Mouse (Mus musculus) hindbrain, embryonic 14.5 days (tissue): Measurements from ENCODE around the gene Tmem129. TPM values are rescaled to one million over a fixed set of nuclear protein-coding genes. Genes with fewer than 3 reads are reported as not detected.
A peak's percentile ranks its signal among the peaks of the same experiment; 100 is the strongest.

Experiments
- ATAC-seq: fragments of 200-750 bp; cut with Nextera tagmentation; 2 replicates; pipeline ENCODE4 v1.8.0; 2017; ENCODE audit warnings: moderate number of reproducible peaks, mild to moderate bottlenecking, moderate TSS enrichment, moderate library complexity; ENCODE audit not compliant: low FRiP score
- DNase-seq: peaks from one replicate; pipeline ENCODE4 v3.0.0-alpha.2; 2015; ENCODE audit warnings: low spot score
- H3K27ac ChIP-seq: fragments of 300-500 bp; sonication (generic); 2 replicates; pipeline ENCODE4 v1.5.1; 2014; ENCODE audit warnings: mild to moderate bottlenecking, moderate library complexity
- H3K27me3 ChIP-seq: fragments of 300-500 bp; sonication (generic); 2 replicates; pipeline ENCODE4 v1.6.1; 2014; ENCODE audit warnings: mild to moderate bottlenecking, low read length, mixed read lengths; ENCODE audit not compliant: control insufficient read depth, insufficient read depth
- H3K36me3 ChIP-seq: fragments of 300-500 bp; sonication (generic); replicated peaks from 2 replicates; pipeline ENCODE4 v1.6.1; 2014; ENCODE audit not compliant: control insufficient read depth, insufficient read depth
- H3K4me1 ChIP-seq: fragments of 300-500 bp; sonication (generic); replicated peaks from 2 replicates; pipeline ENCODE4 v1.6.1; 2014; ENCODE audit warnings: antibody characterized with exemption, low read length, mixed read lengths; ENCODE audit not compliant: control insufficient read depth, insufficient read depth
- H3K4me2 ChIP-seq: fragments of 300-500 bp; sonication (generic); replicated peaks from 2 replicates; pipeline ENCODE4 v1.6.1; 2014; ENCODE audit warnings: mild to moderate bottlenecking, moderate library complexity
- H3K4me3 ChIP-seq: fragments of 300-500 bp; sonication (generic); replicated peaks from 2 replicates; pipeline ENCODE4 v1.5.1; 2014; ENCODE audit warnings: mild to moderate bottlenecking, low read length
- H3K9ac ChIP-seq: fragments of 300-500 bp; sonication (generic); 2 replicates; pipeline ENCODE4 v1.6.1; 2014
- H3K9me3 ChIP-seq: fragments of 300-500 bp; sonication (generic); 2 replicates; pipeline ENCODE4 v1.6.1; 2016; ENCODE audit warnings: low read length; ENCODE audit not compliant: control insufficient read depth
- WGBS: fragments of 180-500 bp; shearing (Covaris S2); extraction: QIAGEN DNeasy Blood & Tissue Kit; methylation state at CpG from one replicate; pipeline ENCODE4 v1.1.7; 2014; 5-methylcytosine and 5-hydroxymethylcytosine counted together
- polyA plus RNA-seq: library from polyadenylated mRNA; unstranded; fragments of >200 nt; fragmentation: Nextera tagmentation; extraction: Ambion mirVana; gene quantifications from 2 replicates; pipeline ENCODE4 v1.2.1, GENCODE M21; 2014

Gene Tmem129
- polyA plus RNA-seq, 1 experiment from 2014 or later: 27.5 TPM

DNA sequence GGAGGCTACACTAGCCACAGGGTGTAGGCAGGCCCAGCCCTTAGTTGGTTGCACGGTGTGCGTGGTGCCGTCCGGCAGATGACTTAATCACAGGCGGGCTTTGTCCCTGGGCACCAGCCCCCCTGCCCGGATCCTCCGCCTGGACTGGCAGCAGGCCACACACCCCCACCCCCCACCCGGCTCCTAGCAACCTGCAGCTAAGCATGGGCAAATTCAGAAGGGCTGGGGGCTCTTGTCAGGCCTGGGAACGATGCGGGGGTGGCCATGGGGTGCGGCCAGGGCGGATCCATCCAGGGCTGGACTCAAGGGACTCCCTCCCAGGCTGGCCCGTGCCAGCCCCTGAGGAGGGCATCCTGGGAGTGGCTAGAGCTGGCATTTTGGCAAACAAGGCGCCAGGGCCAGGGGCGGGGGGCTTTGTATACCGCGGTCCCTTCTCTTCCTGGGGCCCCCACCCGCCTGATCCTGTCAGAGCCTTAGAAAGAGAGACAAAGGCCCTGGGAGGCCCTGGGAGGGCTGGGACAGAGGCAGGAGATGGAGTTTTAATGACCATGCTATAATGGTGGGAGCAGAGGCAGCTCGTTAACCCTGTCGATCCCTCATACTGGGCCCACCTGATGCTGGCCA, 31.1 kb upstream of the Tmem129 start:
- WGBS: 10% methylated on average over 20 of the region's 20 CpGs
- Histone ChIP-seq H3K9me3 (no peaks in the 10 kb centered on the region), H3K4me2 (peak overlapping the region; percentile 23; the same call in 1 of the 2 replicates), H3K27ac (peak overlapping the region; percentile 79; the same call in 1 of the 2 replicates), H3K36me3 (no peaks in the 10 kb centered on the region), H3K9ac (peak overlapping the region; percentile 33; the same call in 1 of the 2 replicates), H3K27me3 (peaks cover 20% of the 10 kb centered on the region), H3K4me1 (peaks cover 28% of the 10 kb centered on the region), H3K4me3 (no peak overlapping the region)
- peak; percentile 62 for DNase-seq
- ATAC-seq: peak; percentile 91

DNA sequence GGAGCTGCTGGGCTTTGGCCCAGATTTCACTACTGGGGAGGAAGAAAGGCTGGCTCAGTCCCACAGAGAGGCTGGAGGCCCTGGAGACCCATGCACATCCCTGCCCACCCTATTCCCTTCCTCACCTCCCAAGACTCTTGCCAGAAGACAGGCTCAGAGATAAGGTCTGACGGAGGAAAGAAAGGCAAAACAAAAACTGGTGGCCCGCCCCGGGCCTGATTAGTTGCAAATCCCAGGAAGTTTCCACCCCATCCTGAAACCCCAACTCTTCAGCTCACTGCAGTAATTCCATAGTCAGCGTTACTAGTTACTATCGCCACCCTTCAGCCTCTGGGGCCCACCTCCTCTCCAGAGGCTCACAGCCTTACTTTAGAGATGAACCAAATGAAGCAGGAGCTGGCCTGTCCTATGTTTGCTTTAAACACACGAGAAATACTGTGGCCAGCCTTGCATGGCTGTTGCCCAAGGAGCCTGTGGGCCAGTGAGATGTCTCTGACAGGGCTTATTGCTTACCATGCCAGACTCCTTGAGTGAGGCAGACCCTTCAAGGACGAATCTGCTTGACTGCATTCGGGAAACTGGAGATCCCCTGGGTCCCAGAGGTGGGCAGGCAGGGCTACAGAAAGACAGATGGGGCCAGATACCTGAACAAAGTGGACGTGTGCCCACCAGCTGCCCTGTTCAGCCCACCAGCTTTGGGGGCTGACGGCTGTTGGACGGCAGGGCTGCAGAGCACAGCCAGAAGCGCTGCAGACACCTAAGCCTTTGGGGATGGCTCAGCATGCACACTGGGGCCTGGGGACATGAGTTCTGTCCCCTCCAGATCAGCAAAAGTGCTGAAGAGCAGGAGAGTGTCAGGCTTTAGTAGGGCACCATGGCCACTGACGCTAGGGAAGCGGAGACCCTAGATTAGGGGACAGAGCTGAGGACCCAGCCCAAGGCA, 30.3 kb upstream of the Tmem129 start:
- H3K4me1 ChIP-seq: peaks cover 28% of the 10 kb centered on the region
- ATAC-seq: peak; percentile 1; the same call in 1 of the 2 replicates
- H3K27me3 ChIP-seq: peaks cover 14% of the 10 kb centered on the region
- H3K9ac ChIP-seq: no peak overlapping the region; the same call in none of the 2 replicates
- peak overlapping the region; percentile 79 for H3K27ac ChIP-seq
- 35% methylated on average over 14 of the region's 14 CpGs for WGBS
- H3K4me2 ChIP-seq: no peak overlapping the region; the same call in 1 of the 2 replicates
- no peak overlapping the region for H3K4me3 ChIP-seq
- no peaks in the 10 kb centered on the region for H3K36me3 ChIP-seq
- no peak for DNase-seq
- H3K9me3 ChIP-seq: no peaks in the 10 kb centered on the region

DNA sequence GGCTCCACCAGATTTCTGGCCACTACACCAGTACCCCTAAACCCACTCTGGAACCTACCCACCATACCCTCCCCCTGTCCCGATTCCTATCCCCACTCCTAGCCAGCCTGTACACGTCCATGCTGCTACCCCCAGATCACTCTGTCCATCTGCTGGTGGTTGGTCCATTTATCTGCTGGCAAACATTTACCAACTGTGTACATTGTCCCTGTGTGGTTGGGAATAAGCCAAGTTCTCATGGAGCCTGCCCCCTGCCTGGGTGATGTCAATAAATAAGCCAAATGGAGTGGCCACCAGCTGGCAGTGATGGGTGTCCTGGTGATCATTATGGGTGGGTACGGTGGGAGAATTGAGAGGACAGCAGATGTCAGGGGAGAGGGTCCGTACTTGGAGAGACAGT, 28.9 kb upstream of the Tmem129 start:
- Histone ChIP-seq H3K27me3 (peaks cover 8% of the 10 kb centered on the region), H3K36me3 (no peaks in the 10 kb centered on the region), H3K27ac (no peak overlapping the region), H3K9ac (no peak overlapping the region), H3K4me3 (no peak overlapping the region), H3K4me2 (no peak overlapping the region), H3K4me1 (peaks cover 22% of the 10 kb centered on the region), H3K9me3 (no peaks in the 10 kb centered on the region)
- no peak for ATAC-seq
- WGBS: 60% methylated on average over 4 of the region's 4 CpGs
- DNase-seq: no peak

DNA sequence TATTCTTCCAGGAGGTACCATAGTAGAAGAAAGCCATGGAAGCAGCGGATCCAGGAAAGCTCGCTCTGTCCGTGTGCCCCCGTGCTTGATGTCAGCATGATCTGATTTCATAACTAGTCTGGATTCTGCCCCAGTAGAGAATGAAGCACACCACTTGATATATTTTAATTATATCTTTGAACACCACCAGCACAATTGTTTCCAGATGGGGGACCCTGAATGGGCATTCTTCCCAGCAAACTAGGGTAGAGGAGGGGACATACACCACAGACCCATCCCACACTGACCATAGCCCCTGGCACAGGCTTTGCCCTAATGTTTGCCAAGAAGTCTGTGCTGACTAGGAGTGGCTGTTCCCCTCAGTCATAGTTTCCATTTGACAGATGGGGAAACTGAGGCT, 26.7 kb upstream of the Tmem129 start:
- Histone ChIP-seq H3K36me3 (no peaks in the 10 kb centered on the region), H3K4me2 (no peak overlapping the region), H3K9ac (no peak overlapping the region), H3K27me3 (peaks cover 8% of the 10 kb centered on the region), H3K4me3 (no peak overlapping the region), H3K9me3 (no peaks in the 10 kb centered on the region), H3K4me1 (peaks cover 15% of the 10 kb centered on the region), H3K27ac (no peak overlapping the region)
- DNase-seq (no peak), ATAC-seq (no peak)
- 83% methylated on average over 4 of the region's 4 CpGs for WGBS

DNA sequence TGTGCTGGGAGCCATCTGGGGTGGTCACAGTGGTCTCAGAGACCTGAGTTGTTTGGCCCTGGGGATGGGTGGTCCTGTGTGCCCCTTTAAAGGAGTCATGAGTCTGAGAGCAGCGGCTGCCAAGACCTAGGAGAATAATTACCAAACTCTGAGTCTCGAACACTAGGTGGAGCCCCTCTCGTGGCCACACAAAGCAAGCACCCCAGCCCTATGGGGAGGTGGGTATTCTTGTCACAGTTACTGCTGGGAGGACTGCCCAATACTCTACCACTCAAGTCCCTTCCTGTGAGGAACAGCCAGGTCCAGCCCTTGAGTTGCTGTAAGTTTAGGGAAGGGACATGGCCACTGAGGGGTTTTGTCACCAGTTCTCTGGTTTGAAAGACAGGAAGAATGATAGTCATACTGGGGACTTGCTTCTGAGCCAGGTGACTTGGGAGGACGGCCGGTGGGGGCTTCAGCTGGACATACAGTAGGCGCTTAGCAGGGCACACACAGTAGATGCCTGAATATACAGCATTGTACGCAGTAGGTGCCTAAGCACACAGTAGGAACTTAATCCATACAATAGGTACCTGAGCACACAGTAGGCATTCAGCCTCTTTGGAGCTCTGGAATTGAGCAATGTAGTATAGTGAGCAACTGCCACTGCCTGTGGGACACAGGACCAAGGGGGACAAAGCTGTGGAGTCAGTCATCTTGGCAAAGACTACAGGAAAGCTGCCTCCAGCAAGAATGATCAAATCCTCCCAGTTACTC, 25.9 kb upstream of the Tmem129 start:
- H3K4me1 ChIP-seq: peaks cover 7% of the 10 kb centered on the region
- WGBS: 48% methylated on average over 7 of the region's 7 CpGs
- H3K4me3 ChIP-seq: no peak overlapping the region
- no peaks in the 10 kb centered on the region for H3K36me3 ChIP-seq
- H3K27ac ChIP-seq: no peak overlapping the region
- peak; percentile 32; the same call in 1 of the 2 replicates for ATAC-seq
- no peak overlapping the region for H3K4me2 ChIP-seq
- H3K27me3 ChIP-seq: peaks cover 8% of the 10 kb centered on the region
- H3K9ac ChIP-seq: no peak overlapping the region
- H3K9me3 ChIP-seq: no peaks in the 10 kb centered on the region
- DNase-seq: peak; percentile 58

DNA sequence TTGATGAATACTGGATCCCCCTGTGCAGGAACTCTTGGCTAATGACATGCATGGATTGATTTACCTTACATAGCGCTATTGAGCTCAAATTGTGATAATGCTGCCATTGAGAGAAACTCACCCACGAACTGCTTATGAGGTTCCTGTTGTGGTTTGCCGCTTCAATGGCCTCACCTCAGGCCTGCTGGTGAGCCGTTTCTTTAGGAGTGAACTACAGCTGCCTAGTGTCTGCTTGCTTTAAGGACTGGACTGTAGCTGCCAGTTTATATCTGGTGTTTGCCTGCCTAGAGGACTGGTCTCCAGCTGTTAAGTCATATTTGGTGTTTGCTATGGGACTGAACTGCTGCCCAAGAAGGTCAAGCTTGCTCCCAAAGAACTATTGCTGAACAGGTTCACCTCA, 24.7 kb upstream of the Tmem129 start:
- H3K4me3 ChIP-seq: no peak overlapping the region
- ATAC-seq (no peak), DNase-seq (no peak)
- H3K27ac ChIP-seq: no peak overlapping the region
- no peak overlapping the region for H3K9ac ChIP-seq
- 69% methylated on average over 4 of the region's 4 CpGs for WGBS
- no peaks in the 10 kb centered on the region for H3K9me3 ChIP-seq
- H3K27me3 ChIP-seq: peaks cover 5% of the 10 kb centered on the region
- no peaks in the 10 kb centered on the region for H3K36me3 ChIP-seq
- H3K4me2 ChIP-seq: no peak overlapping the region
- no peaks in the 10 kb centered on the region for H3K4me1 ChIP-seq

DNA sequence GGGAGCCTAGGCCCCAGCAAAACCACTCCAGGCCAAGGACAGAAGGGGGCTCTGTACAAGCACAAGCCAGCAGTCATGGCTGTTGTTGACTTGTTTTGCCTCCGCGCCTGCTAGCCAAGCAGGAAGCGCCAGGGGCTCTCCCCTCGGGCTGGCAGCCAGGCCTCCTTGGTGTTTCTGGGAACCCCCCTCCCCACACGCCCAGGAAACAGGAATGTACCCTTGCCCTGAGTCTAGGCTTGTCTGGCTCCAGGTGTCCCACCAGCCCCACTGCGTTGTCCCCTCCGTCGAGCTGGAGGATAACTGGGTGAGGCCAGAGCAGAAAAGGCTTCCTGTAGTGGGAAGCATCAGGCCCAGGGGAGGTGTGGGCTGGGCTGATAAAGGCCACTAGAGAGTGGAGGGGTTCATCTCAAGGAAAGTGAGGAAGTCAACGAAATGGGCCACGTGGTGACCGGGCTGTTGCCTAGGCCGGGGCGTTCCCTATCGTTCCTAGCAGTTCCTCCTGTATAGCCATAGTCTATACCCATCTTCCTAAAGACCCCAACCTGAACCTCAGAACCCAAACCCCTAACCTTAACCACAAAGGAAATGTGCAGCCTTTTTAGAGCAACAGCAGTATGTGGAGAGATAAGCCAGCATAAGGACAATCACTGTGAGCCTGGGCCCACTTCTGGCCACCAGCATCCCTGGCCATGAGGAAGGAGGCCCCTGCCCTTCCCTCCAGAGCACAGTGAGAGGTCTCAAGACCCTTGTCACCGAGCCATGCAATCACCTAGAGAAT, 23.6 kb upstream of the Tmem129 start:
- Histone ChIP-seq H3K9me3 (no peaks in the 10 kb centered on the region), H3K4me1 (no peaks in the 10 kb centered on the region), H3K27me3 (peaks cover 4% of the 10 kb centered on the region; the same call in 1 of the 2 replicates), H3K9ac (no peak overlapping the region), H3K4me2 (no peak overlapping the region), H3K4me3 (no peak overlapping the region), H3K36me3 (no peaks in the 10 kb centered on the region), H3K27ac (no peak overlapping the region)
- ATAC-seq (no peak), DNase-seq (no peak)
- WGBS: 74% methylated on average over 15 of the region's 15 CpGs

DNA sequence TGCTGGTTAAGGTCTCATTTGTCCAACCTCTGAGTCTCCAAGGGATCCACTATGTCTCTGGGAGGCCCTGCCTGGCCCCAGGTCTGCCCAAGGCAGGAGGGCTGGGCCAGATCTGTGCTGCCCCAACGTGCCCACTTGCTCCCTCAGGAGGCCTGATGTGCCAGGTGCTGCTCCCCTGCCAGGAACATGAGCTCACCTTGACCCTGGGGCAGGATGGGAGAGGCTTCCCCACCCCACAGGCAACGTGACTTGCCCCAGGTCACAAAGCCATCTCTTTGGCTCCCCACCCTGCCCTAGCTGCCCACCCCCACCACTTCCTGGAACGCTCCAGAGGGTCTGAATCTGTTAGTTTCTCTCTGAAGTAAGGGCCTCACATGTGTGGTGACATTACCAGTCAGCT, 22.8 kb upstream of the Tmem129 start:
- ATAC-seq (no peak), DNase-seq (no peak)
- Histone ChIP-seq H3K9ac (no peak overlapping the region), H3K4me3 (no peak overlapping the region), H3K4me1 (no peaks in the 10 kb centered on the region), H3K27me3 (peaks cover 4% of the 10 kb centered on the region; the same call in 1 of the 2 replicates), H3K27ac (no peak overlapping the region), H3K36me3 (no peaks in the 10 kb centered on the region), H3K4me2 (no peak overlapping the region), H3K9me3 (no peaks in the 10 kb centered on the region)
- WGBS: 69% methylated on average over 3 of the region's 3 CpGs
